Mouse (Mus musculus) kidney, postnatal 4 days (tissue): ENCODE results near the gene Limd2.
A peak's percentile ranks its signal among the peaks of the same experiment; 100 is the strongest.
"Not testable (repeated sequence)": the region's sequence is repeated elsewhere in the genome, so short reads cannot be mapped to it uniquely, and the experiment has no call there.

Experiments
- DNase-seq, 2 experiments: peaks; one replicate each; pipeline ENCODE4 v3.0.0; 2021; ENCODE audit warnings: mixed read lengths in 2 of 2

Limd2 gene

DNA sequence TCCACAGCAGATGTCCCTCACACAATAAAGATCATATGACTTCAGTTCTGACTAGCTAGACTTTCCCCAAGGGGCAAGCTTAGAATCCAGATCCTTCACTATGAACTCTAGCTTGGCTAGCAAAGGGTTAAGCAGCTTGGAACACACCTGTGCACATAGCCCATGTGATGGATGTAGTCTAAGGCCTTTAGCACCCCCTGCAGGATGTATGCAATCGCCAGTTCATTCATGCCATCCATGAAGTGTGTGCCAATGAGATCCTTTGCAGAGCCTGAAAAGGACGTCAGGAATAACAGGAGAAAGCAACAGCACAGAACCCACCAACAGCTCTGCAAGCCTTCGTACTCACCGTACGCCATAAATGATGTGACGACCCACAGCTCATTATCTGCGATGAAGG is 10.1 kb upstream of the Limd2 start:
- DNase-seq, result peak; percentile 33 to 55

DNA sequence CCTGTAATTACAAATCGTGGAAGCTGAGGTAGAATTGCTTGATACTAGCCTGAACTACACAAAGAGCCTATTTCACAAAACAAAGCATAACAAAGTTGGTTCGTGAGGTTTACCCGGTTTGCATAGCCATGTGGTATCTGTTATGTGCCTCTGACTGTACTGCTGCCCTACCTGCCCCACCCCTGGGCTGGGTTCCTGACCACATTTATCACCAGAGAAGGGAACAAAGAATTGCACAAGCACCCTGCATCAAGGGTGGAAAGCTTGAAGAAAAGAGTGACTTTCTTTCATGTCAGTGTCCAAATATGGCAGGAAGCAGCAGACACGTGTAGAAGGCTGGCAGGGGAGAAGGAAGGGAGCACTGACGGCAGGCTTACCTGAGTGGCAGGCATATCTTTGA is 6.8 kb upstream of the Limd2 start:
- DNase-seq, result no peak

DNA sequence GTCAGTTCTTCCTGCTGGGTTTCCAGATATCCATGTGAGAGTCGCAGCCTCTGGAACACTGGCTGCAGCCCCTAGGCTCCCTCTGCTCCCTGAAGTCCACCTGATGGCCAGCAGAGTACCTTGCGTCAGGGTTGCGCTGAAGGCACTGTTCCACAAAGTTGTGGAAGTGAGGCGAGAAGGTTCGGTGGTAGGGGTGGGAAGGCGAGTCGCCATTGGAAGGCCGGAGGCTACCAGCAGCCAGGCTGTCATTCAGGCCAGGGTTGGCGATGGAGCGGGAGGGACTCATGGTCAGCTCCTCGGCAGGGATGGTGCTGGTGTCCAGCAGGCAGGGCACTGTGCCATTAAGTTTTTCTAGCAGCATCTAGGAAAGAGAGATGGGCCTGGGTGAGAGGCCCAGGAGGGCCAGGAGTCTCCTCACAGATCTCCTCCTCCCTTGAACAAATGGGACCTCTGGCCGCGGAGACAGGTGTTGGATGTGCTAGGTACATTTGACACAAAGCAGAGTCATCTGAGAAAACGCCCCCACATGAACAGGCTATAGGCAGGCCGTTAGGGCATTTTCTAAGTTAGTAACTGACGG is 4.0 kb upstream of the Limd2 start:
- DNase-seq, result no peak

DNA sequence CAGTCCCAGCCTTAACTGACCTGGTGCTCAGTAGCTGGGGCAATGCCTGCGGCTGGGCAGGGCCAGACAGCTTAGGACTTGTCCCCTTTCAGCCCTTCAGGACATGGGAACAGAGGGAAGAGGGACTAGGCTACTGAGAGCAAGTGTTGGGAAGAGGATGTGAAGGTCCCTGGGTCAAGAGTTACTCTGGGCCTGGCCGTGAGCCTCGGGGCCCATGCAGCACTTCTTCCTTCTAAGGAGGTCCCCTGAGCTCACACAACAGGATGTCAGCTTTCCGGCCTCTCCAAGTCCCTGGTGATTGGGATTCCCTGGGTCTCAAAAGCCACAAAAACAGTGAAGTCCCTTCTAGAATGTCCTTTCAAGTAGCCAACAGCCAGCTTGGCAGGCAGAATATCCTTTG is 2.9 kb upstream of the Limd2 start:
- DNase-seq, result peak in 1 of 2 experiments; percentile 43

DNA sequence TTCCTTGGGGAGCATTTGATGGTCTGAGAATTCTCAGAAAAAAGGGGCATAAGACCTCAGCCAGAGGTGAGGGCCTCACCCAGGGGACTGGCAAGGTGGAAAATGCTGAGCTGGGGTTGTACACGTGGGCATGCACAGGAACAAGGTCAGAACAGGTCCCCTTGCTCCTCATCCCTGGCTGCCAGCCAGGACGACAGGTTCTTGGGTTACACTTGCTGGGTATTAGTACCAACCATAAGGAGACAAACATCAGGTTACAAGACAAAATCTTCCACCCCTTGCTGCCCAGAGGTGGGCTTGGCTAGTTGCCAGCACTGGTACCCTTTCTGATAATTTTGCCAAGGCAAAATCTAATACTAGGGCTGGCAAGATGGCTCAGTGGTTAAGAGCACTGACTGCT is 1.6 kb upstream of the Limd2 start:
- DNase-seq, result no peak

DNA sequence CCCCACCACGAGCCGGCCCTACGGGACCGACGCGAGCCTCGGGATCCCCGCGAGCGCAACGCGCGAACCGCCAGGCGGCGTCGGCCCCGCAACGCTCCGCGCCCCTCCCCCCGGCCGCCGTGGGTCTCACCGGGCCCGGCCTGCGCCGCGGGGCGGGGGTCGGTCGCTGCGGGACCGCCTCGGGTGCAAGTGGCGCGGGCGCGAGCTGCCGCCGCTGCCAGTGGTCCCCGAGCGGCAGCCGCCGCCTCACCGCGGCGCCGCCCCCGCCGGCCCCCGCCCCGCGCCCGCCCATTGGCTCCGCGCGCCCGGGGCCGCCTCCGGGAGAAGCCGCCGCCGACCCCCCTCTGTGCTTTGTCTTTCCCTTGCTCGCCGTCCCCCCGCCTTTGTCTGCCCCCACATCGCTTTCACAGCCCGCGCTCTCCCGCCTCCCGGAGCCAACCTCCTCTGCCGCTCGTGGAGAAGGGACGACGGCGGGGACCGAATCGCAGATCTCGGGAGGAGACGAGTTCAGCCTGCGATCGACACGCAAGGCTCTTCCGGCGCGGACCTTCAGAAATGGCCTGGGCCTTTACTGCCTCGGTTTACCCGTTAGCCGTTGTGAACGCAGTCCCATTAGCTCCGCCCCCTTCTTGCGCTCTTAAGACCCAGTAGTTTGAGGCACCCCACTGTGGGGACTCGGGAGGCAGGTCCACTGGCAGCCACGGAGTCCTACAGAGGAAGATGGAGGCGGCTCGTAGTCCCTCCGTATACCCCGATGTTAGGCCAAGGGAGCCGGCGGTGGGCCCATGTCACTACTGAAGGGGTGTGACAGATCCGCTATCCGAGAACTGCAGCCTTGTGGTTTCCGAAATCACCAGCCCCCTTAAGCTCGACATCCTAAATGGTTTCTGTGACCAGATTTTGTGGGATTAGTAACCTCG is 479 bp downstream of the Limd2 start:
- peak; percentile 85 to 90 for DNase-seq

DNA sequence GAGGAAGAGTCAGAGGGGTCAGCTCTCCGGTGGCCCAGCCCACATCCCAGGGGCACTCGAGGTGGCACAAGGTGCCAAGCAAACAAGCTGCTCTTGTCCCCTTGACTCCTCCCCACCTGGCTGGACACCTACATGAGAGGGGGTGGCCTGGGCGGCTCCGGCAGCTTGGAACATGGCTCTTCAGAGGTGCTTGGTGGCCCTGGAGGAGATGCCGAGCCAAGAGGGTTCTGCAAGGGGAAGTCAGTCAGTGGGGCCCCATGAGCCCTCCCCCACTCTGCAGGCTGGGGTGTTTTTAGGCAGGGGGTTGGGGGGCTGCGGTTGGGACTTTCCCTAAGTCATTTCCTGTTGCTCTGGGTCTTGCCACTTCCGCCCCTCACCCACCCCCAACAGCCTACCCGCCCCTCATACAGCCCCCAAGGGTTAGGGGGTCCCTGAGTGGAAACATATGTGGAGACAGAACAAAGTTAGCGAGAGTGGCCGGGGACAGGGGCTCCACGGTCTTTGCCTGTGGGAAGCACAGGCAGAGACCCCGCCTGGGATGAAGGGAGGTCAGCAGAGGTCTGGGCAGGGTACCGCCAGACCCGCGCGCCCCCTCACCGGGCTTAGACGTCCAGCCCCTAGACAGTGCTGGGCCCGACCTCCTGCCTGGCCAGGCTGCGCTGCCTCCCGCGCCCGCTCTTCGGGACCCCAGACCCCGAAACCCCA is 1.3 kb downstream of the Limd2 start:
- peak; percentile 60 to 70 for DNase-seq

DNA sequence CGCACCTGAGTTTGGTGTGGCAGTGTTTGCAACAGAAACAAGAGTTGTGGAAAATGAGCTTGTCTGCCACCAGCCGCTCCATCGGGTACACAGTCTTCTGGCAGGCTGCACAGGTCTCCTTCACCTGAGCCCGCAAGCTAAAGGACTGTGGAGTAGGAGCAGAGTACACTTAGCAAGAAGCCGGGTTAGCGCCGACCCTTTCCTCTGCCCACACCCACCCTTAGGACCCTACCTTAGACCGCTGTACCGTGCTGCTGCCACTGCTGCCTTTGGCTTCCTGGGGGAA is 1.8 kb downstream of the Limd2 start:
- DNase-seq, result no peak

DNA sequence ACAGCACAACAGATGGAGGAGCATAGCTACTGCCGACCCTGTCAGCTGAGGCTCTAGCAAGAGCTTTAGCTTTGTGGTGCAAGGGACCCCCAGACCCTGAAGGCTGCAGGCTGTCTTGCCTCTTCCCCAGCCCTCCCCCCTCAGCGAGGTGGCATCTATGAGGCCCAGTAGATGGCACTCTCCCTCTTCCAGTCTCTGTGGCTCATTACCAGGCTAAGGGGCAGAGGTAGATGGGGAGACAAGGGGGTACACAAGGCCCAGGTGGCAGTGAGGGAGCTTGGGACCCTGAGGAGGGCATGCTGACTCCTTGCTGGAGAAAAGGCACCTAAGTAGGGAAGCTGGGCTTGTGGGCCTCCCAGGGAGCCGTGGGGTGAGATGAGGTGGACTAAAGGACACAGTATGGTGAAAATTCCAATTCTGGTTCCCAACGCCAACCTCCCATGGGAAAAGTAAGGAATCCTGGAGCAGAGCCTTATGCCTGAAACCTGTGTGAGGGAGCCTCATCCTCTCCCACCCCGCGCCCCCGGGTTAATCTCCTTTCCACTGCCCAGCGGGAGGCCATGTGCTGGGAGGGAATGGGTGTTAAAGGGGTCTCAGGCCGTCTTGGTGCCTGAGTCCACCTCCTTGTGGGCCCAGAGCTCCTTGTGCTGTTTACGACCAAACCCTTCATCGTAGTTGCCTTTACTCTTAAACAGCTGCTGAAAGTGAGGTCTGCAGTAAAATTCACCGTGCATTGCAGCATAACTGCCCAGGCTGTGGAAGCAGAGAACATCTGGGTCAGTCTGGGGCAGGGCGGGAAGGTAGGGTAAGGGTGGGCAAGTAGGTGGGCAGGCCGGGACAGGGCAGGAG is 2.4 kb downstream of the Limd2 start:
- DNase-seq, result peak; percentile 50 to 61

DNA sequence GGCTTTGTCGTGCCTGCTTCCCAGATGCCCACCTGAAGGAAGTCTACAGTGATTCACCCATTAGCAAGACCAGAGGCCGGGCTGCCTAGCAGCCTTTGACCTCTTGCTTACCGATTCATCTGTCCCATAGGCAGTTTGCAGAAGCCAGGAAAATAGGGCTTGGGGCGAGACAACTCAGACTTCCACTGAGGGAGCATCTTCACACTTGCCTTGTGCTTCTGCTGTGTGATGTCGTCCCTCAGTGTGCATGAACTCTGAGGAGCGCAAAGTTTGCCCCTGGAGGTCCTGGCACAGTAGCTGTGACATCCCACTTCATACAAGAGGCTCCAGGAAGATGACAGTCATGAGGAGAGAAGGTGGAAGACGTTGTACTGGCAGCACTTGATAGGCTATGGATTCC is 3.5 kb downstream of the Limd2 start:
- no peak for DNase-seq

DNA sequence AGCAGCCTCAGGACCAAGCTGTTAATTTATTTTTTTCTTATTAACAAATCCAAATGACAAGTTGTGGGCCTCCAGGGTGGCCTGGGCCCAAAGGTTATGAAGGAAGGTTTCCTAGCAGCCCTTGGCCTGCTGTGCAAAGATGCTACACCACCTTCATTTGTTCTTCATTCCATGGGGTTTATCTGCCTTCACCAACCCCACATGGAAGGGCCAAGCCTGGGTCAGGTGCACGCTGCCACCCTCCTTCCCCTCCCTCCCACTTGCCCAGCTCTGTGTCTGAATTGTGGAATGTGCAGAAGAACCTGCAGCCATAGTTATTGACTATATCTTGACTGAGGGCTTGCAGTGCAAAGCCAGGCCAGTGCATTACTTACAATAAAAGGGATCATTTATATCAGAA is 4.4 kb downstream of the Limd2 start:
- DNase-seq, result no peak

DNA sequence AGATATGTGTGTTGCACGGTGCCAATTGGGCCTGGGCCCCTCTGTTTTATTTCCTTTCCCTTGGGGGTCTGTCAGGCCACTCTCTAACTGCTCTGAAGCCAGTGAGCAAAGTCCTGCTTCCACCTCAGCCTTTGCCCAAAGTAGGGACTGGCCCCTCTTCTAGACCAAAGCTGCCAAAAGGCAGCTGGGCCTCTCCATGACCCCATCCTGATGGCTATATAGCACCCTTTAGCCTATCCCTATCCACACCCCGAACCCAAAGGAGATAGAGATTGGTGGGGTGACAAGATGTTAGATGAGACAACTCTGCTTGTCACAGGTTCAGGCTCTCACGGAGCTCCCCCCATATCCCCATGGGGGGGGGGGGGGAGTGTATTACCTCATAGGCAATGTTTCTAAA is 4.9 kb downstream of the Limd2 start:
- DNase-seq, result no peak

DNA sequence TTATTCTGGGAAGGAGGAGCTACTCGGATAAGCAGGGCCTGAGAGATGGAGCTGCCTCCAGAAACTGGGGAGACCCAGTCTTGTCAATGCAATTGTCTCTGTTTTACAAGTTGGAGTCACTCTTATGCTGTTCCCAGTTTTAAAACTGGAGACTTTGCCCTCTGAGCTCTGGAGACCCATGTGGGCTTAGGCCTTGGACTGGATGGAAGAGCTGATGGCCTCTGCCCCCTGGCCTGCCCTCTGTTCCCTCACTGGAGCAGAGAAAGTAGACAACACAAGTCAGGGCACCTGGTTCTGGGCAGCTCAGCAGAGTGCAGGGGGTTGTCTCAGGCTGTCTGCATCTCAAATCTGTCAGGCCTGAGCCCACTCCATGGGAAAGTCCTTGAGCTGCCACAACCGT is 5.9 kb downstream of the Limd2 start:
- no peak for DNase-seq

DNA sequence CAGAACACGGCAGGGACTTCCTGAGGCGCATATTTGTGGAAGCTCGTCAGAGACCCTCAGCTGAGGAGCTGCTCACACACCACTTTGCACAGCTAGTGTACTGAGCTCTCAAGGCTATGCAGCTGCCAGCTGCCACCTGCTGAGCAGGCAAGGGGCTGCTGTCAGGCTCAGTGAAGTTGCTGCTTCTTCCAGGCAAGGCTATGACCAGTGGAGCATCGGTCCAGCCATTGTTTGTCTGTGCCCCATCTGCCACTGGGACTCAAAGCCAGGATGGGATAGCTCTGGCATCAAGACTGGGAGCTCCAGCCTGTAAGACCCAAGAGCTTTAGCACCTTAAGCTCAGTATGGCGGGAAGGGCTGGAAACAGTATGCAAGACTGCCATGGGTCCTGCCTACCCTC is 6.6 kb downstream of the Limd2 start:
- no peak for DNase-seq

DNA sequence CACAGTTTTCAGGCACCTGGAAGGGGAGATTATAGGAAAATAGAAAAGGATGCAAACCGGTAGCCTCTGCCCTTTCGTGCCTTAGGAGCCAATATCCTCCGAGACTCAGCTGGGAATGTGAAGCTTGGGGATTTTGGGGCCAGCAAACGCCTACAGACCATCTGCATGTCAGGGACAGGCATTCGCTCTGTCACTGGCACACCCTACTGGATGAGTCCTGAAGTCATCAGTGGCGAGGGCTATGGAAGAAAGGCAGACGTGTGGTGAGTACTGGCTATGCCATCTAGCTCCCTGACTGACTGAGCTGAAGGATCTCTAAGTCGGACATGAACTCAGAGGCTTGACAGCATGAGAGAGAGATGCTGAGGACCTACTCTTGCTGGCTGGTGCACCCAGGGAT is 8.5 kb downstream of the Limd2 start:
- DNase-seq, result no peak

DNA sequence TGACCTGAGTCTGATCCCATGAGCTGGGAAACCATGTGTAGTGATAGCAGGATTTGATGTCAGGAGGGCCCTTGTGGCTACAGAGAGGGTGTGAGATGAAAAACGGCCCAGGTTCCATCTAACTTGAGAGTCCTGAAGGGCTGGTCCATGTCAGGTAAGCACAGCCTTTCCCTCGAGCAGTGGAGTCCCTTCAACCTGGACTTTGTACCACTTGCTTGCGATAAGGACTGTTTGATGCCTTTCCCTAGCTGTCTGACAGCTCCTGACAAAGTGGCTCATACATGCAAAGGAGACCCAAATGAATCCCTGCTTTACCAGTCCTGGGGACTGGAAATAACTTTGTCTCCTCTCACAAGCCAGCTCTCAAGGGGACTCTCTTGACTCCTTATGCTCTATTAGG is 9.4 kb downstream of the Limd2 start:
- DNase-seq, result no peak

DNA sequence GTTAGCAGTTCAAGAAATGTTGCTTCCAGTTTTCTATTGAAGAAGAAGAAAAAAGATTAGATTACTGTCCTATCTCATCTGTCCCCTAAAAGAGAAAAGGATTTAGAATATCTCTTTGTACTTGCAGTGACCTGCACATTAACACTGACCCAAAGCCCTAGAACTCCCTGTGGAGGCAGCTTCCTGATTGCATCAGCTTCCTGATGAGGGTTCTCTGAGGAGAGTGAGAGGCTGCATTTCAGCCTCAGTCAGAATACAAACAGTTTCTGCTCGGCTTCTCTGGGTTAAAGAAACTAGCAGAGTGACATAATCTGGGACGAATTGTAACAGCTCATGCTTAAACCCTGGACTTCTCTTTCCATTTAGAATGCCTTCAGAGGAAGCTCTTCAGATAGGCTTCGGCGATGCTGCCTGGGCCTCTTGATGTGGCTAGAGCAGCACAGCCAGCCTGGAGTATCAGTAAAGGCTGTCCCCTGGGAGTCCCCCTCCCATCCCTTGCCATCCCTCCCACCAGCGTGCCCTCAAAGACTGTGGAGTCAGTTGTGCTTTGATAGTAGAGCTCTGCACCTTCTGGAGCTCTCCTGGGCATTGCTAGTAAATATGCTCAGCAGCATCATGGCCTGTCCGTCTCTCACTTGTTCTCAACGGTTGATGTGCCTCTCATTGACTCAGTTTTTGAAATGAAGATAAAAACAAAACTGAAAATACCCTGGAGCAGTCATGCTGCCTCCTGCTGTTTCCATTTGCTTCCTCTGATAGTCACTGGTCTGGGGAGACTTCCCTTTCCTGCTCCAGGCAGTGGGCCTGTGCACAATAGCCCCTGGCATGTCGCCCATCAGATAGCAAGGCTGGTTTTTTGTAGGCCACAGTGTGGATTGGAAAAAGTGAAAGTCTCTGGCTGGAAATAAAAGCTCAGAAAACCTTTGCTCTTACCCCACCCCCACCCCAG is 25.8 kb downstream of the Limd2 start:
- DNase-seq, result peak; percentile 84 to 91

DNA sequence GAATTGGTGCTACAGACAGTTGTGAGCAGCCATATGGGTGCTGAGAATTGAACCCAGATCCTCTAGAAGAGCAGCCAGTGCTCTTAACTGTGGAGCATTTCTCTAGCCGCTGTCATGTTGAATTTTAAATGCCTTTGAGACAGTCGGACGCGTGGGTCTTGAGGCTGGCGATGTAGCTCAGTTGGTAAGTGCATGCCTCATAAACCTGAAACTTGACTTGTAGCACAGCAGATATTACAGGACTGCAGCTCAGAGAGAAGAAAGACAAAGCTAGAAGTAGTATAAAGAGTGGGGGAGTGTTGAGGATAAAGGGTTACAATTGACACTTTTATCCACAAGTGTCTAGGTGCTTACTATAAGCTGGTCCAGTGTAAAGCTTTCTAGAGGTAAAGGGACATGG is 28.1 kb downstream of the Limd2 start:
- no peak for DNase-seq

DNA sequence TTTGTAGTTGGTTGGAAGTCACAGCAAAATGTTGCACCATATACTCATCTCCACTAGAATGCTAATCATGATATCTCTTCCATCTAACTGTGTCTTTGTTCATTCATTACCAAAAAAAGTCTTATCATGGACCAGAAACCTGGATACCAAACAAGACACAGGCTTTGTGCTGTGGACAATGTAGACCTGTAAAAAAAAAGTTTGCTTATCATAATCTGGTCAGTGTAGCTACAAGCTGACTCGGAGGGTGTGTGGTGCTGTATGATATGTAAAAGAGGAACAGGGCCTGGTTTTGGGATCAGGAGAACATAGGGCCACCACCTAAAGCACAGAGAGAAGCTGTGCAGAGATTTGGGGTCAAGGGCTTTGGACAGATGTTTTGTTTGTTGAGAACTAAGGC is 31.2 kb downstream of the Limd2 start:
- no peak for DNase-seq

DNA sequence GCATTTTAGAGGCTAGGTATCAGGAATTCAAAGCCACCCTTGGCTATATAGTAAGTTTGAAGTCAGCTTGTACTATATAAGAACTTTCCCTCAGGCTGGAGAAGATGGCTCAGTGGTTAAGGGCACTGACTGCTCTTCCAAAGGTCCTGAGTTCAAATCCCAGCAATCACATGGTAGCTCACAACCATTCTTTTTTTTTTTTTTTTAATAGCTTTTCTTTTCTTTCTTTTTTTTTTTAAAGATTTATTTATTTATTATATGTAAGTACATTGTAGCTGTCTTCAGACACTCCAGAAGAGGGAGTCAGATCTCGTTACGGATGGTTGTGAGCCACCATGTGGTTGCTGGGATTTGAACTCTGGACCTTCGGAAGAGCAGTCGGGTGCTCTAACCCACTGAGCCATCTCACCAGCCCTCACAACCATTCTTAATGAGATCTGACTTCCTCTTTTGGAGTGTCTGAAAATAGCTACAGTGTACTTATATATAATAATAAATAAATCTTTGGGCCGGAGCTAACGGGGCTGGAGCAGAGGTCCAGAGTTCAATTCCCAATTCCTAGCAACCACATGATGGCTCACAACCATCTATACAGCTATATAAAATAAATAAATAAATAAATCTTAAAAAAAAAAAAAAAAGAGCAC is 33.8 kb downstream of the Limd2 start:
- DNase-seq, result not testable (repeated sequence)

DNA sequence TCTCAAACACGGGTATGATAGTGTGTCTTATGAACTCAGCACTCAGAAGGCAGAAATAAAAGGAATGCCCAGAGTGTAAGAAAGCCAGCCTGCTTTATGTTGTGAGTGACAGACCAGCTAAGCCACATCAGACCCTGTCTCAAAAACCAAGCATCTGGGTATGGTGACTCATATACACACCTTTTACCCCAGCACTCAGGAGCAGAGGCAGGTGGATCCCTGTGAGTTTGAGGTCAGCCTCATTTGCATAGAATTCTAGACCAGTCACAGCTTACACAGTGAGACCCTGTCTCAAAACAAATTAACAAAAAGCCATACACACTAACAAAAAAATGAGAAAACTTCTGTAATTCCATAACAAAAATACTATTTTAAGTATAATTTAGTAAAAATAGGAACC is 34.8 kb downstream of the Limd2 start:
- DNase-seq, result no peak

DNA sequence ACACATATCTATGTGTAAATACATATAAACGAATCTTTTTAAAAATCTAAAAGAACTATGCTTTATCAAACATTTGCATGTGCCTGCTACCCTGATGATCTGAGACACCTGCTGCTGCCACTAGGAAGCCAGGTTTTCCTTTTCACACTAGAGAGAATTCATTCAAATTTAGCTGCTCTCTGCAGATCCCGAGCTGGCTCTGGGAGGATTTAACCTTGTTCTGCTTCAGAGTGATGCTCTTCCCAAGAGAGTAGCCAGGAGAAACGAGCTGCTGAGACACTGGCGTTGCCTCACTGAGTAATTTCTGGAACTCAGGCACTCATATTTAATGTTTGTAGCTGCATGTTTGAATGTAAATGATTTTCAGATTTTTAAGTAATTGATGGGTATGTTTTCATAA is 35.9 kb downstream of the Limd2 start:
- DNase-seq, result no peak
